Mouse (Mus musculus) embryonic fibroblast, embryonic 13.5 days (primary cell): ENCODE data around the gene Ccdc136. TPM values are rescaled to one million over a fixed set of nuclear protein-coding genes. Genes with fewer than 3 reads are reported as not detected.

Experiments
- H3K27ac ChIP-seq: 2 replicates; pipeline ENCODE4 v1.5.1; 2012; ENCODE audit warnings: low read length, control low read depth, inconsistent platforms; ENCODE audit not compliant: insufficient read depth
- H3K4me1 ChIP-seq: 2 replicates; pipeline ENCODE4 v1.6.1; 2011; ENCODE audit warnings: low read length; ENCODE audit not compliant: control insufficient read depth, insufficient read depth
- H3K4me3 ChIP-seq: 2 replicates; pipeline ENCODE4 v1.5.1; 2011; ENCODE audit warnings: mild to moderate bottlenecking, control low read depth, low read length; ENCODE audit not compliant: insufficient read depth
- CTCF ChIP-seq: IDR thresholded peaks from 2 replicates; pipeline ENCODE4 v1.5.1; 2011; ENCODE audit warnings: mild to moderate bottlenecking, control low read depth, low read length, moderate library complexity, borderline replicate concordance; ENCODE audit not compliant: insufficient read depth
- POLR2A ChIP-seq: IDR thresholded peaks from 2 replicates; pipeline ENCODE4 v1.6.1; 2011; ENCODE audit warnings: low read depth, mild to moderate bottlenecking, control low read depth, low read length, moderate library complexity
- polyA plus RNA-seq: library from polyadenylated mRNA; stranded (reverse); fragments of >200 nt; gene quantifications from 2 replicates; pipeline ENCODE4 v1.2.4, GENCODE M21; 2011; ENCODE audit warnings: low read depth; ENCODE audit not compliant: missing spikeins, insufficient read length

Gene Ccdc136
- polyA plus RNA-seq, 1 experiment = 25.1 TPM

- H3K27ac ChIP-seq = peak overlapping the region; percentile 91
- TF ChIP-seq POLR2A = peak; percentile 86
- TF ChIP-seq CTCF = no peak
- H3K4me3 ChIP-seq = peak overlapping the region; percentile 62
- H3K4me1 ChIP-seq = peaks cover 16% of the 10 kb centered on the region
These were observed 38.0 kb downstream of the Ccdc136 start for GRCm38 (mm10) chr6:29433804-29434795.

DNA sequence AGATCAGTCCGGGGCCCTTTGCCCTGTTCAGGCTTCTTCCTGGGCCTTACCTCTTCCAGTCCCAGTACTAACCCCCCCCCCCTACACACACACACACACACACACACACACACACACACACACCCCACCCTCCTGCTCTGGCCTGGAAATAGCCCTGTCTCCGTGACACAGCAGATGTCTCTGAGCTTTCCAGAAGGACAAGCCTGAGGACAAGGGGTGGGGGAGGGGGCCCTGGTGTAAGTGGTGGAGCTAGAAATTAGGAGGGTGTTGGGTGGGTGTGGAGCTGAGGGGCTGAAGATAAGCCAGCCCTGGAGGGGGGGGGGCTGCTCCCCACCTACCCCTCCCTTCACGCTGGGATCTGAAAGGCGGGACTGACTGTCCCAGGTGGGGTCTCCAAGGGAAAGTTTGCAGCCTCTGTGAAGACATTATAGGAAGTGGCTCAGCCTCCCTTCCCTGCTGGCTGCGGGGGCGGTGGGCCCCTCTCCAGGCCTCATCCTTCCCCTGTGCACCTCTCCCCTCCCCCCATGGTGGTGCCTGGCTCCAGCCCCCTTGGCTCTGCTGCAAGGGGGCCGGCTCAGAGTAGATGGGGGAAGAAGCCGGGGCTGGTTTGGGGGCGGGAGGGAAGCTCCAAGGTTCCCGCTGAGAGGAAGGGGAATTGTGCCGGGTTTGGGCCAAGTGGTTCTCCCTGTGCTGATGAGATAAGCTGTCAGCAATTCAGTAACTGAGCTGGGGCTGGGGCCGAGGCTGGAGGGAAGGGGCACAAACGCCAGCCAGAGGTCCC lies 39.0 kb downstream of the Ccdc136 start:
- Histone ChIP-seq H3K4me1 (peaks cover 16% of the 10 kb centered on the region), H3K27ac (peak overlapping the region; percentile 91), H3K4me3 (peak overlapping the region; percentile 62)
- TF ChIP-seq POLR2A (peak; percentile 38; the same call in 1 of the 2 replicates), CTCF (no peak)

GRCm38 (mm10) chr6:29435940-29436451 lies 39.9 kb downstream of the Ccdc136 start:
- Histone ChIP-seq H3K4me3 (peak overlapping the region; percentile 62), H3K4me1 (peaks cover 13% of the 10 kb centered on the region), H3K27ac (peak overlapping the region; percentile 91)
- peak; percentile 62 for TF ChIP-seq POLR2A
- no peak for TF ChIP-seq CTCF

DNA sequence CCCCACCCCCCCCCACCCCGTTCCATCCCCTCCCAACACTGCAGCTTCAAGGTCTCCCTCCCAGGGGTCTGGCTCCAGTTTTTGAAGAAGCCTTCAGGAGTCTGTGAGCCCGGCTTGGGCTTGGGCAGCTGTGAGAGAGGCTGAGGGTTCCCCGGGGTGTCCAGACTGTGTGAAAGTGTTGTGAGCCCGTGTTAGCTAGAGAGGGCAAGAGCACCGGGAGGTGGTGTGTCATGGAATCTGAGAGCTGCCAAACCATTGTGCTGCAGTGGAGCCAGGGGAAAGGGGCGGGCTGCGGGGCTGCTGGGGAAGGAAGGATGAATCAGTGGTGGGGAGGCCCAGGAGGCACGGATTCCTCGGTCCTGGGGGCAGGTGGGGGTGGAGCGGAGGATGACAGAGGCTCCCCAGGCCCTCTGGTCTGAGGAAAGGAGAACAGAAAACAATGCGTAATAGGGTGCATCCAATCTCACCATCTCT lies 40.4 kb downstream of the Ccdc136 start:
- TF ChIP-seq POLR2A (peak; percentile 70), CTCF (no peak)
- Histone ChIP-seq H3K4me1 (peaks cover 10% of the 10 kb centered on the region), H3K27ac (peak overlapping the region; percentile 91), H3K4me3 (no peak overlapping the region; the same call in 1 of the 2 replicates)

DNA sequence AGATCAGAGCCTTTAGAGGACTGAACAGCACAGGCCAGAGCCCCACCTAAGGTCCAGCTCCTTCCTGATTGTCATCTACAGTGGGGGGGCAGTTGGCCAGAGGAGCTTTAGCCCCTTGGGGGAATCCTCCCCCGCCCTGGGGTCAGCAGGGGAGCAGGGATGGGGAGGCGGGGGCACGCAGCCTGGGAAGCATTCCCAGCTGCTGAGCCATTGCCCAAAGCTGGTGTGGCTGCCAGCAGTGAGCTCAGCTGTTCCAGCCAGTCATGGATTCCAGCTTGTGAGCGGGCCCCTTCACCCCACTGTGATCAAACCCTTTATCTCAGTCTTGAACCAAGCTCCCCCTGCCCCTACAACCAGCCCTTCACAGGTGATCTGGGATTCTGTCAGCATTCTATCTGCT lies 43.1 kb downstream of the Ccdc136 start:
- no peak for TF ChIP-seq POLR2A
- TF ChIP-seq CTCF = no peak
- Histone ChIP-seq H3K4me1 (no peaks in the 10 kb centered on the region; the same call in 1 of the 2 replicates), H3K4me3 (no peak overlapping the region), H3K27ac (no peak overlapping the region)

DNA sequence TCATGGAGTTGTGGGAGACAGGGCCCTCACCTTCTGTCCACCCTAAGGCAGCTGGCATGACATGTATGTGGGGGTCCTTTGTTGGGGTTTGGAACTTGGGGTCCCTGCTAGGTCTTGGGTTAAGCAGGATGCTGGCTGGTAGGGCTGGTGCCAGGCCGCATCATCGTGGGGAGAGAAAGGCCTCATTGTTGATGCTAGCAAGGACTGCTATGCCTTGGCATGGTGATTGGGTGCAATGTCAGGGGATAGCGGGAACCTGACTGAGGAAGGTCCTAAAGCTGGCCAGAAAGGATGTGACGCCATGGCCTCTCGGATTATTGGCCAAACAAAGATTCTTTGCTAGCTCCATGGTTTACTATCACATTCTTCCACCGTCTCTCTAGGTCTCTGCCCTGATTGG lies 43.7 kb downstream of the Ccdc136 start:
- no peak overlapping the region for H3K4me3 ChIP-seq
- no peak overlapping the region for H3K27ac ChIP-seq
- TF ChIP-seq CTCF (no peak), POLR2A (no peak)
- H3K4me1 ChIP-seq = no peaks in the 10 kb centered on the region; the same call in 1 of the 2 replicates

DNA sequence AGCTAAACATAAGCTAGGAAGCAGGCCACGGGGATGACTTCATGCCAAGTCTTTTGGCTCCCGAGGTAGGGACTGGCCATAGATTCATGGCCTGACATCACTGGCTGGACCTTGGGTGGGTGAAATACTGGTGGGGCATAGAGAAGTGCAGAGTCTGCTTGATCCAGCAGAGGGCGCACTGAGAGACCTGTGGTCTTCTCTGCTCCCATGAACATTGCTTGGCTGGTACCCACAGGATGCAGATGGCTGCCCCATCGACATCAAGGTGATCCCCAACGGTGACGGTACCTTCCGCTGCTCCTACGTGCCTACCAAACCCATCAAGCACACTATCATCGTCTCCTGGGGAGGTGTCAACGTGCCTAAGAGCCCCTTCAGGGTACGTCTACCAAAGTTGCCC lies 48.7 kb downstream of the Ccdc136 start:
- no peak overlapping the region for H3K27ac ChIP-seq
- TF ChIP-seq POLR2A = no peak
- TF ChIP-seq CTCF = peak; percentile 43; the same call in 1 of the 2 replicates
- H3K4me3 ChIP-seq = no peak overlapping the region
- H3K4me1 ChIP-seq = no peaks in the 10 kb centered on the region

DNA sequence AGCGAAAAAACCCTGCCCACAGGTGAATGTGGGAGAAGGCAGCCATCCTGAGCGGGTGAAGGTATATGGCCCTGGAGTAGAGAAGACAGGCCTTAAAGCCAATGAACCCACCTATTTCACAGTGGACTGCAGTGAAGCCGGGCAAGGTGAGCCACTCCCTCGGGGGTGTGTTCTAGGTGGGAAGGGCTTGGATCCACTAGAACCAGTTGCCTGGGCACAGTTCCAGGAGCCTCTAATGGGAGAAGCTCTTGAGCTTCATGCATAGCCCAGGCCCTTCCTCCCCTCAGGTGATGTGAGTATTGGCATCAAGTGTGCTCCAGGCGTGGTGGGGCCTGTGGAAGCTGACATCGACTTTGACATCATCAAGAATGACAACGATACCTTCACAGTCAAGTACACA lies 49.2 kb downstream of the Ccdc136 start:
- H3K4me3 ChIP-seq = no peak overlapping the region
- no peak overlapping the region for H3K27ac ChIP-seq
- no peak for TF ChIP-seq POLR2A
- no peak for TF ChIP-seq CTCF
- no peaks in the 10 kb centered on the region for H3K4me1 ChIP-seq

DNA sequence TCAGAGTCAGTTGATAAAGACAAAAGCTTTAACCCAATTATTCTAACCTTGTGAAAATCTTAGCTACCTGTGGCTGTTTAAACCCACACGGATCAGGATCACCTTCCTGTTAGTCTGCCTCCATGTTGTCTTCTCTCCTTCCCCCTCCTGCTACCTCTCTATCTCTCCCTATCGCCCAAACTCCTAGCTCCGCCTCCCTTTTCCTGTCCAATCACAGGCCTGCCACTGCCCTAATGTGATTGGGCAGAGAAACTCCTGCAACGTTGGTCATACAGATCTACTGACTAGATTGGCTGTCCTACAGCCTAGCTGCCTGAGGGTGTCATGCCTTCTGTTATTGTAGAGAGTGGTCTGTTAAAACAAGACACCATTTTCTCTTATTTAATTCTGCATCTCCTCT lies 53.7 kb downstream of the Ccdc136 start:
- TF ChIP-seq CTCF = no peak
- no peak for TF ChIP-seq POLR2A
- no peak overlapping the region for H3K4me3 ChIP-seq

DNA sequence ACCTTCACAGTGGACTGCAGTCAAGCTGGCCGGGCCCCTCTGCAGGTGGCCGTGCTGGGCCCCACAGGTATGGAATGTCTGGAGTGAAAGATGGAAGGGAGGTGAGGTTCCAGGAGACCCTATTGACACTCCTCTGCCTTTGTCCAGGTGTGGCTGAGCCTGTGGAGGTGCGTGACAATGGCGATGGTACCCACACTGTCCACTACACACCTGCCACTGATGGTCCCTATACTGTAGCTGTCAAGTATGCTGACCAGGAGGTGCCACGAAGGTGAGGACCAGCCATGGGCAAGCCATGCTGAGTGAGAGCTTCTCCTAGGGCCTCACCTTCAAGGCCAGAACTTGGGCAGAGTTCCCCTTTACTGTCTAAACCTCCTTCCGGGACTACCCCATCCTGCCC lies 54.6 kb downstream of the Ccdc136 start:
- Histone ChIP-seq H3K4me1 (no peaks in the 10 kb centered on the region), H3K4me3 (no peak overlapping the region), H3K27ac (no peak overlapping the region)
- TF ChIP-seq CTCF (no peak), POLR2A (no peak)

More for the DNA sequence above, 53.7 kb downstream of the Ccdc136 start:
- Histone ChIP-seq H3K4me1 (no peaks in the 10 kb centered on the region), H3K27ac (no peak overlapping the region)
